Mouse (Mus musculus) 416B (cell line): ENCODE results near the gene Srp9.
A peak's percentile ranks its signal among the peaks of the same experiment; 100 is the strongest.

Experiments
- DNase-seq: peaks from one replicate; pipeline ENCODE4 v3.0.0; 2011; ENCODE audit warnings: low read depth

Srp9 gene

GRCm38 (mm10) chr1:182124506-182124905, at the start of gene Srp9:
Srp9 (plus strand) TSS chr1:182124737.
- peak; percentile 96 for DNase-seq

- DNase-seq = no peak
Measured at GRCm38 (mm10) chr1:182081744-182082419, 42.7 kb upstream of the Srp9 start.

- DNase-seq = no peak
Measured at GRCm38 (mm10) chr1:182083459-182083858, 41.1 kb upstream of the Srp9 start.

- DNase-seq = no peak
Measured at GRCm38 (mm10) chr1:182086759-182087158, 37.8 kb upstream of the Srp9 start.

- DNase-seq = no peak
Measured at GRCm38 (mm10) chr1:182087351-182087750, 37.2 kb upstream of the Srp9 start.

- no peak for DNase-seq
Measured at GRCm38 (mm10) chr1:182087753-182088633, 36.5 kb upstream of the Srp9 start.

GRCm38 (mm10) chr1:182088844-182089418, 35.6 kb upstream of the Srp9 start:
- no peak for DNase-seq

GRCm38 (mm10) chr1:182089600-182090297, 34.8 kb upstream of the Srp9 start:
- DNase-seq = no peak

- no peak for DNase-seq
Measured at GRCm38 (mm10) chr1:182090298-182090677, 34.2 kb upstream of the Srp9 start.

GRCm38 (mm10) chr1:182091261-182091660, 33.3 kb upstream of the Srp9 start:
- DNase-seq = no peak

GRCm38 (mm10) chr1:182091746-182092412, 32.7 kb upstream of the Srp9 start:
- no peak for DNase-seq

- no peak for DNase-seq
Measured at GRCm38 (mm10) chr1:182092413-182092800, 32.1 kb upstream of the Srp9 start.

GRCm38 (mm10) chr1:182093407-182093806, 31.1 kb upstream of the Srp9 start:
- no peak for DNase-seq

GRCm38 (mm10) chr1:182094473-182095136, 29.9 kb upstream of the Srp9 start:
- DNase-seq = no peak

- no peak for DNase-seq
Measured at GRCm38 (mm10) chr1:182095240-182095741, 29.2 kb upstream of the Srp9 start.

- DNase-seq = no peak
Measured at GRCm38 (mm10) chr1:182096707-182097106, 27.8 kb upstream of the Srp9 start.

GRCm38 (mm10) chr1:182099062-182099461, 25.5 kb upstream of the Srp9 start:
- DNase-seq = no peak

- DNase-seq = no peak
Measured at GRCm38 (mm10) chr1:182100403-182100802, 24.1 kb upstream of the Srp9 start.

GRCm38 (mm10) chr1:182101468-182101867, 23.1 kb upstream of the Srp9 start:
- DNase-seq = no peak

- DNase-seq = no peak
Measured at GRCm38 (mm10) chr1:182102706-182103105, 21.8 kb upstream of the Srp9 start.

- no peak for DNase-seq
Measured at GRCm38 (mm10) chr1:182103436-182103835, 21.1 kb upstream of the Srp9 start.
